Mouse (Mus musculus): ENCODE measurements around the gene Efcab7.

Gene Efcab7

GRCm38 (mm10) chr4:99829094-99830073, at the start of gene Efcab7:
Gene Efcab7, plus strand, starts transcription at chr4:99829198.
- peak; percentile 84 for DNase-seq

GRCm38 (mm10) chr4:99792365-99792764, 36.6 kb upstream of the Efcab7 start:
- DNase-seq, result no peak

- no peak for DNase-seq
Measured at GRCm38 (mm10) chr4:99816697-99817460, 12.1 kb upstream of the Efcab7 start.

GRCm38 (mm10) chr4:99828337-99828736, 661 bp upstream of the Efcab7 start:
- no peak for DNase-seq

GRCm38 (mm10) chr4:99828739-99829093, 282 bp upstream of the Efcab7 start:
- DNase-seq, result no peak

GRCm38 (mm10) chr4:99881882-99882281, 52.9 kb downstream of the Efcab7 start:
- peak; percentile 58 for DNase-seq

- DNase-seq, result no peak
Measured at GRCm38 (mm10) chr4:99882405-99882804, 53.4 kb downstream of the Efcab7 start.

- DNase-seq, result peak; percentile 52
Measured at GRCm38 (mm10) chr4:99913894-99914451, 85.0 kb downstream of the Efcab7 start.

GRCm38 (mm10) chr4:99926380-99926779, 97.4 kb downstream of the Efcab7 start:
- DNase-seq, result no peak

- no peak for DNase-seq
Measured at GRCm38 (mm10) chr4:99928521-99928920, 99.5 kb downstream of the Efcab7 start.

GRCm38 (mm10) chr4:99929149-99929612, 100.2 kb downstream of the Efcab7 start, which contains the start of gene Pgm1:
Gene Pgm1, plus strand, starts transcription at chr4:99929414.
- DNase-seq, result peak; percentile 94

GRCm38 (mm10) chr4:99929613-99930517, 100.9 kb downstream of the Efcab7 start, which contains the start of gene Itgb3bp:
Gene Itgb3bp, minus strand, starts transcription at chr4:99929813.
- DNase-seq, result peak; percentile 74

GRCm38 (mm10) chr4:99930518-99931239, 101.7 kb downstream of the Efcab7 start:
- peak; percentile 72 for DNase-seq

GRCm38 (mm10) chr4:99931240-99931580, 102.2 kb downstream of the Efcab7 start:
- DNase-seq, result no peak

GRCm38 (mm10) chr4:99931807-99932206, 102.8 kb downstream of the Efcab7 start:
- DNase-seq, result no peak

- peak; percentile 53 for DNase-seq
Measured at GRCm38 (mm10) chr4:99934859-99935258, 105.9 kb downstream of the Efcab7 start.

GRCm38 (mm10) chr4:99936278-99936677, 107.3 kb downstream of the Efcab7 start:
- DNase-seq, result no peak

GRCm38 (mm10) chr4:99939711-99940505, 110.9 kb downstream of the Efcab7 start:
- peak; percentile 69 for DNase-seq

GRCm38 (mm10) chr4:99941655-99942414, 112.8 kb downstream of the Efcab7 start:
- peak; percentile 81 for DNase-seq

GRCm38 (mm10) chr4:99944606-99945005, 115.6 kb downstream of the Efcab7 start:
- DNase-seq, result no peak

Measured in lung, postnatal 36 days (tissue).